Mouse (Mus musculus) 3T3-L1 (cell line): ENCODE measurements around the gene Bach1.

ENCODE experiments used
- DNase-seq: peaks from one replicate; pipeline ENCODE4 v3.0.0-alpha.2; 2015; ENCODE audit warnings: low read depth, low spot score

The Bach1 gene

GRCm38 (mm10) chr16:87698692-87699305, at the start of gene Bach1:
Bach1 (plus strand) TSS chr16:87698945.
- peak; percentile 87 for DNase-seq

DNA sequence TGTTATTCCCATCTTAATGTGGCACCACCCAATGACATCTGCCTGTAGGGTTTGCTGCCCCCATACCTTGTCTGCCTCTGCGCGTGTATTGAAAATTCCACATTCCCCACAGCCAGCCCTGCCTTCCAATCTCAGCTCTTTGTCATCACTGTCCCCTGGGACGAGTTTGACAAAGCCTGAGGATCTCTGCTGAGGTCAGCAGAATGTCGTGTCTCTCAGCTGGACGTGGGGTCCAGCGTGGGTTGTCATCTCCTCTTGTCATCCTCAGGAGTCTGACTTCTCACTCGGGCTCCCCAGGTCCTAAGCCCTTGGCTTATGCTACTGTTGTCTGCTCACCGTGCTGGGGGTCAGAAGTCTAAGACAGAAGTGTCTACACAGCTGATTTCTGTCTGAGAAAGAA, 46.4 kb upstream of the Bach1 start:
- no peak for DNase-seq

DNA sequence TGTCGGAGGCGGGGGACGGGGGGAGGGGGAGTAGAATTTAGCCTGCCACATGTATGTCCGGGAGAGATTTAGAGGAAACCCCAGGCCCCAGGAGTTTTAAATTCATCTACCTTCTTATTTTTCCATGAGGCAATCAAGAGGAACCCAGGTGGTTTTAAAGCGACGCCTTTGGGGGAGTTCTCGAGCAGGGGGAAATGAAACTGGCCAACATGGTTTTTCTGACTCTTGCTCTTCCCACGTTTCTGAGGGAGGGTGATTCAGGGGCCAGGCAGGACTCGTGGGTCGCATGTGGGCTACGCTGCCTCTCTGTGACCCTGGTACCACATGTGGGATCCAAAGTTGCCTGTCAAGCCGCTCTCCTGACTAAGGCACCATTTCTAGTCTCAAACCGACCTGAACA, 45.8 kb upstream of the Bach1 start:
- no peak for DNase-seq

- DNase-seq: no peak
Observed at GRCm38 (mm10) chr16:87654016-87654575, 44.6 kb upstream of the Bach1 start.

DNA sequence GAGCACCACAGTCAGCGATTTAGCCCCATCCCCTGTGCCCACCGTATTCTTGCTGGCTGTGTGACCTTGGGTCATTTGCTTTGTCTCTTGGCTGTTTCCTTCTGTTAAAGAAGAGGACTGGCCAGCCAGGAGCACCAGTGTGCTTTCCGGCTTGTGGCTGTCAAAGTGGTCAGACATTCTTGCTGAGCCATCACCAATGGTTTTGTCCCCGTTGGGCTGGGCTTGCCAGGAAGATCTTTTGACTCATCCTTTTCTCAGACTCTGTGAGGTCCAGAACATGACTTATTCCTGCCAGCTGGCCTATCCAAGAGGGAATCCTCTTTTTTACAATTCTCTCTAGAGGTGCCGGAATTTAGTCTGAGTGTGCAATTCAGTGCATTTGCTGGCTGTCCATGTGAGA, 43.7 kb upstream of the Bach1 start:
- DNase-seq: peak; percentile 81

DNA sequence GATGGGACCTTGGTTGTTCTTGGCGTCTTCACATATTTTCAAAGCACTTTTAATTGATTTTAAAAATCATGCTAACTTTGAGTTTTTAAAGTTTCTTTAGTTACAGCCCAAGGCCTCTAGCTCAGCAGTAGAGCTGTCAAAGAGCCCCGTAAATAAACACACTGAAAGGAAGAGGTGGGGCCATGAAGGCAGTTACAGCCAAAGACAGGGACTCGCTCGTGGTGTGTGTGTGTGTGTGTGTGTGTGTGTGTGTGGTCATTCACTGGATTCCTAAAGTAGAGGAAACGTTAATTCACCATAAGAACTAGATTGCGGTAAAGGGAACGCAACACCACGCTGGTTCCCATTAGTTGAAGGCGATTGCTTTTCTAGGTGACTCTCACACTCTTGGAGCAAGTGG, 43.2 kb upstream of the Bach1 start:
- DNase-seq: no peak

DNA sequence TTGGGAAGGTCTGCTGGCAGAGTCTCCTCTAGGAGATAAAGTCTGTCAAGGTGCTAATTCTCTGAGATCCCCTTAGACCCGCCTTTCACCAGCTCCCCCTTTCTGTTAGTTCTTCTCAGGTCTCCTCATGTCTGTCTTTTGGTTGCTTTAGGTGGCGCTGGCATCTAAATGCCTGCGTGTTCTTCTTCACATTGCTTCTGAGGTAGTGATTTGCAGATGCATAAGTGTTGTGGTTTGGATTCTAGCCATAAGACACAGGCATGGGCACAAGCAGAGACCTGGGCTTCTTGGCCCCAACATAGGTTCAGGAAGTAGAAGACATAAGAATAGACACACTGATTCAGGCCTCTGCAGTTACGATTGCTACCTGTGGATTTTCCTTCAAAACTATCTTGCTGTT, 42.0 kb upstream of the Bach1 start:
- DNase-seq: no peak

- no peak for DNase-seq
Observed at GRCm38 (mm10) chr16:87657291-87657690, 41.5 kb upstream of the Bach1 start.

- DNase-seq: no peak
Observed at GRCm38 (mm10) chr16:87661024-87661471, 37.7 kb upstream of the Bach1 start.

DNA sequence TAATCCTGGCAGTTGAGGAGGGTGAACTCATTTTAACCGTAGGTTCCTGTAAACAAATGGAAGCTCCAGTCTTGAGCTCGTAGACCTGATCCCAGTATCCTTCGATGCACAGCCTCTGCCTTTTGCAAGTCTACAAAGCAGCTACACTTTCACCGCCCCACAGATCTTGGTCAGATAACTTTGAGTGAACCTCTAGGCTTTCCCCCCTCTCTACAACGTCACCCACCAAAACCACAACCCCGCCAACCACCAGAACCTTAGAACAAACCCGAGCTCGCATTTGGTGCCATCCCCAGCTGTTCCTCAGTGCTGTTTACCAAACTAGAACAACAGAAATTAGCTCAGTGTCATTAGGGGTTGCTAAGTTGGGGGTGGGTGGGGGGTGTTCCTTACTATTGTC, 37.1 kb upstream of the Bach1 start:
- no peak for DNase-seq

- no peak for DNase-seq
Observed at GRCm38 (mm10) chr16:87662528-87662927, 36.2 kb upstream of the Bach1 start.

DNA sequence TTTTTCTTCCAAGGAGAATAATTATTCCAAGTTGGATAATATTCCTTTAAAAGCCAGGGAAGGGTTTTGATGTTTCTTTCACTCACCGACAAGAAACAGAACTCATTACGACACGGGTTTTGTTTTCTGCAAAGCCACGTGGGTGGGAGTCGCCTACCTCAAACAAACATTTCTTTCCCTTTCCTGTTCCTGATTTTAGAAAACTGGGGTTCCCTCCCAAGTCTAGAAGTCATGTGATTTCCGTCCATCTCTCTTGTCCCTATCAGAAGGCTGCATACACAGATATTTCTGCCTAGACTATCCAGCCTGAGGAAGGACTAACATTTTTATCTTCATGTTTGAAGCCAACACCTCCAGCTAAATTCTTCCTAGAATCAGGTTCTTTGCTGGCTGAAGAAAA, 34.9 kb upstream of the Bach1 start:
- no peak for DNase-seq

- peak; percentile 88 for DNase-seq
Observed at GRCm38 (mm10) chr16:87665246-87665645, 33.5 kb upstream of the Bach1 start.

GRCm38 (mm10) chr16:87665752-87666619, 32.8 kb upstream of the Bach1 start:
- no peak for DNase-seq

- DNase-seq: no peak
Observed at GRCm38 (mm10) chr16:87666620-87667004, 32.1 kb upstream of the Bach1 start.

- DNase-seq: no peak
Observed at GRCm38 (mm10) chr16:87668002-87668401, 30.7 kb upstream of the Bach1 start.

- no peak for DNase-seq
Observed at GRCm38 (mm10) chr16:87670091-87670820, 28.5 kb upstream of the Bach1 start.

- DNase-seq: no peak
Observed at GRCm38 (mm10) chr16:87670821-87671165, 28.0 kb upstream of the Bach1 start.

- DNase-seq: no peak
Observed at GRCm38 (mm10) chr16:87671336-87671735, 27.4 kb upstream of the Bach1 start.

DNA sequence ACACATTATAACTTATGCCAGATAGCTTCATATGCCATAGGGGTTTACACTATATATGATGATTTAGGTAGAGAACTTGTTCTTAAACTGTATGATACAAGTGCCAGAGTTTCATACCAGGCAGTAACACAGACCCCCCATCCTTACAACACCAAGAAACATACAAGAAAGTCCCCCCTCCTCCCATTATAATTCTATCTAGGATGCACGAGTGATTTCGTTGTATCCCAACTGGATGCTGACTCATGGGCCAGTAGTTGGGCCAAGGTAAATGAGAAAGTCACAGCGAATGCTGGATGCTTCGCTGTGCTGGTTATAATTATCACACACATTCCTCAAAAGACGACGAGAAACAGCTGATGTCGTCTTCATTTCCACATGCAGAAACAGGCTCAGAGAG, 25.6 kb upstream of the Bach1 start:
- no peak for DNase-seq

GRCm38 (mm10) chr16:87676182-87676581, 22.6 kb upstream of the Bach1 start:
- DNase-seq: no peak

DNA sequence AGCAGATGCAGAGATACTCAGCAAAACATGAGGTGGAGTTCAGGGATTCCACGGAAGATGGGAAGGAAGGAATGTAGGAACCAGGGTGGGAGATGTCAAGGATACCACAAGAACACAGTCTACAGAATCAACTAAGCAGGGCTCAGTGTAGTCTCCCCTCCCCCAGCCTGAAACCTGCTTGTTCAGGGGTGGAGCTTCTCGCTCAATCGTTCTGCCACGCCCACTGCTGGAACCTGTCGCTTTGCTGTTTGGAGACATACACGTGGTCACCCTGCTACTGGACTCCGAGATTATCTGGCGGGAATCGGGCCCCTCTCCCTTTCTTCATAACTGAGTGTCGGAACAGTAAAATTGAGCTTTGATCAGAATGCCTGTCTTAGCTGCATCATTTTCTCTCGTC, 20.1 kb upstream of the Bach1 start:
- no peak for DNase-seq
